ENCODE assay signal across 8 mouse cellular contexts in genomic region chr3:131565257-131565610, GRCm38 (mm10). TPM values are rescaled to one million over a fixed set of nuclear protein-coding genes. Genes with fewer than 3 reads are reported as not detected.
DNase-seq lines count a peak whose midpoint lies in the region; ATAC-seq and TF ChIP-seq lines count a peak whose summit lies in the region.

No protein-coding gene starts in this region.

- H3K4me3 ChIP-seq in lung, embryonic 15.5 days = peak overlapping the region; percentile 82
- H3K4me3 ChIP-seq in brown adipose tissue, adult 24 weeks (ENCODE audit: insufficient read depth, low read depth, low read length) = peak overlapping the region; percentile 79
- H3K4me3 ChIP-seq in forebrain, embryonic 13.5 days = peak overlapping the region; percentile 84
- H3K4me3 ChIP-seq in limb, embryonic 10.5 days = peak overlapping the region; percentile 81
- H3K4me3 ChIP-seq in small intestine, adult 2 months (ENCODE audit: low read depth, low read length) = peak overlapping the region; percentile 88

- H3K9ac ChIP-seq in lung, embryonic 15.5 days = peak overlapping the region; percentile 87
- peak overlapping the region; percentile 92 for H3K9ac ChIP-seq in forebrain, embryonic 13.5 days

- 2% methylated on average over 9 of the region's 9 CpGs for WGBS in lung, embryonic 15.5 days
- WGBS in forebrain, embryonic 13.5 days = 1% methylated on average over 9 of the region's 9 CpGs
- 8% methylated on average over 9 of the region's 9 CpGs for WGBS in limb, embryonic 10.5 days
- WGBS in small intestine, adult 2 months = under 1% methylated on average over 9 of the region's 9 CpGs

- H3K4me1 ChIP-seq in lung, embryonic 15.5 days = peaks cover 17% of the 10 kb centered on the region
- H3K4me1 ChIP-seq in brown adipose tissue, adult 24 weeks (ENCODE audit: control insufficient read depth, insufficient read depth, insufficient read length, low read length) = 0 out of 2 replicates have a peak, but pooled peaks cover 2% of the 10 kb centered on the region
- peaks cover 21% of the 10 kb centered on the region for H3K4me1 ChIP-seq in forebrain, embryonic 13.5 days
- H3K4me1 ChIP-seq in limb, embryonic 10.5 days = peaks cover 26% of the 10 kb centered on the region
- peaks cover 21% of the 10 kb centered on the region for H3K4me1 ChIP-seq in small intestine, adult 2 months (ENCODE audit: control insufficient read depth, insufficient read depth, insufficient read length, low read length)

- no peak for DNase-seq in lung, postnatal 4 days
- DNase-seq in limb, embryonic 10.5 days (ENCODE audit: low spot score) = no peak
- no peak for DNase-seq in thymus, adult 18-20 months
- DNase-seq in embryo, embryonic 10 days (ENCODE audit: low spot score) = no peak

- peak overlapping the region; percentile 92 for H3K27ac ChIP-seq in lung, embryonic 15.5 days
- no peak overlapping the region for H3K27ac ChIP-seq in brown adipose tissue, adult 24 weeks (replicated peaks; ENCODE audit: low read depth, low read length)
- peak overlapping the region; percentile 90 for H3K27ac ChIP-seq in forebrain, embryonic 13.5 days
- H3K27ac ChIP-seq in limb, embryonic 10.5 days = peak overlapping the region; percentile 95
- H3K27ac ChIP-seq in small intestine, adult 2 months (ENCODE audit: insufficient read depth, low read depth, low read length) = peak overlapping the region; percentile 41

- no peak for TF ChIP-seq POLR2A in small intestine, adult 2 months (IDR thresholded peaks at IDR 0.05; ENCODE audit: low read depth, low read length)

- no peak for ATAC-seq in lung, embryonic 15.5 days (ENCODE audit: borderline replicate concordance, extremely low read depth, low FRiP score, low TSS enrichment)
- ATAC-seq in forebrain, embryonic 13.5 days = no peak

- no peaks in the 10 kb centered on the region for H3K27me3 ChIP-seq in lung, embryonic 15.5 days
- no peaks in the 10 kb centered on the region for H3K27me3 ChIP-seq in forebrain, embryonic 13.5 days
- H3K27me3 ChIP-seq in limb, embryonic 10.5 days (ENCODE audit: low read depth, poor library complexity, severe bottlenecking) = no peaks in the 10 kb centered on the region
- no peaks in the 10 kb centered on the region for H3K27me3 ChIP-seq in small intestine, adult 2 months (ENCODE audit: control insufficient read depth, insufficient read depth, low read length)

- 0 out of 2 replicates have a peak, but pooled peaks cover 3% of the 10 kb centered on the region for H3K36me3 ChIP-seq in lung, embryonic 15.5 days
- H3K36me3 ChIP-seq in forebrain, embryonic 13.5 days (ENCODE audit: poor library complexity, severe bottlenecking) = peaks cover 13% of the 10 kb centered on the region; the same call in 1 of the 2 replicates
- H3K36me3 ChIP-seq in limb, embryonic 10.5 days = peaks cover 11% of the 10 kb centered on the region
- peaks cover 2% of the 10 kb centered on the region; the same call in 1 of the 2 replicates for H3K36me3 ChIP-seq in small intestine, adult 2 months (ENCODE audit: control insufficient read depth, insufficient read depth, low read length)

- H3K4me2 ChIP-seq in lung, embryonic 15.5 days = peak overlapping the region; percentile 50
- peak overlapping the region; percentile 72 for H3K4me2 ChIP-seq in forebrain, embryonic 13.5 days

- H3K9me3 ChIP-seq in lung, embryonic 15.5 days = no peaks in the 10 kb centered on the region
- no peaks in the 10 kb centered on the region for H3K9me3 ChIP-seq in forebrain, embryonic 13.5 days (replicated peaks)
- H3K9me3 ChIP-seq in limb, embryonic 10.5 days (replicated peaks) = no peaks in the 10 kb centered on the region

- no peak for TF ChIP-seq CTCF in small intestine, adult 2 months (IDR thresholded peaks at IDR 0.05; ENCODE audit: extremely low read depth, insufficient read length, insufficient replicate concordance, low read depth, low read length)

RNA-seq across cellular contexts. Expression of gene Papss1, which starts 0.7 kb away (rescaled TPM):
- polyA plus RNA-seq in lung, embryonic 15.5 days (2015; fragmentation: Nextera tagmentation; extraction: Ambion mirVana) = 94.6 and 104 TPM in 2 replicates
- polyA plus RNA-seq in brown adipose tissue, adult 24 weeks (2012; ENCODE audit: insufficient read depth, insufficient read length, missing spikeins) = 22.6 and 27.6 TPM in 2 replicates
- 103 and 106 TPM in 2 replicates for polyA plus RNA-seq in forebrain, embryonic 13.5 days (2015; fragmentation: Nextera tagmentation; extraction: Ambion mirVana)
- 55.4 and 82.7 TPM in 2 replicates for polyA plus RNA-seq in limb, embryonic 10.5 days (2016; fragmentation: Nextera tagmentation; extraction: Ambion mirVana)
- 8.2 and 44.8 TPM in 2 replicates for polyA plus RNA-seq in small intestine, adult 2 months (2012; rRNA removed)
